Mouse (Mus musculus): ENCODE data around the gene Btg2. TPM values are rescaled to one million over a fixed set of nuclear protein-coding genes. Genes with fewer than 3 reads are reported as not detected.

The Btg2 gene
- polyA plus RNA-seq, 1 experiment from 2014 or later: 6.0 TPM

DNA sequence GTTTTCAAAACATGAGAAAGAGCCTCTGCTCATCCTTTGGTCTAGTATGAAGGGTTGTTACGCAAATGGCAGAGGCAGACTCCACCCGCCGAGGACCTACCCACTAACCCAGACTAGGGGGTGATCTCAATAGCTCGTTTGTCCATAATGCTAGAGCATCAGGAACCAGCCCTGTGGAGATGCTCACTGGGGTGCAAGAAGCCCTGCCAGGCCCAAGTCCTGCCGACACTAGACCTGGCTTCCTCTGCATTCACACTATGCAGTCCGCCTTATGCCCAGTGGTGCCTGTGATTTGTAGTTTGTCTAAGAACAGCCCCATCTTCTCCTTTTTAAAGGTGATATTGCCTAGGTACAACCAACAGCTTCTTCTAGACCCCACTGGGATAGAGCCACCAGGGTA lies 31.5 kb downstream of the Btg2 start:
- WGBS (ENCODE audit: missing documents): 82% methylated on average over 6 of the region's 6 CpGs
- no peak overlapping the region for H3K4me3 ChIP-seq (ENCODE audit: inconsistent target)
- no peak overlapping the region for H3K27ac ChIP-seq
- no peaks in the 10 kb centered on the region for H3K79me2 ChIP-seq (ENCODE audit: inconsistent target)
- H3K36me3 ChIP-seq (ENCODE audit: inconsistent target): no peaks in the 10 kb centered on the region

DNA sequence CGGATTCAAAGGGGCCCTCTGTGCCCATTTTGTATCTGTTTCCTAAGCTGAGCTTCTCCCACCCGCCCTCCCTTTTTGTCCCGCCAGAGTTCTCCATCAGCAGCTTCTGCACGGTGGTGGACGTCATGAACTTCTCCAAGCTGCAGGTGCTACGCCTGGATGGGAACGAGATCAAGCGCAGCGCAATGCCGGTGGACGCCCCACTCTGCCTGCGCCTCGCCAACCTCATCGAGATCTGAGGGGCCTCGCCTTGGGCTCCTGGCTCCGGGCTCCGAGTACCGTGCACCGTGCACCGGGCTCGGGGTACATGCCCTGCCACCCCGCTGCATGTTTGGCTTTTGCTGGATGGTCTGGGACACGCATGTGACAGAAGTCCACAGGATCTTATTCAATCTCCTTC lies 32.5 kb downstream of the Btg2 start:
- Histone ChIP-seq H3K36me3 (ENCODE audit: inconsistent target) (no peaks in the 10 kb centered on the region), H3K27ac (no peak overlapping the region), H3K79me2 (ENCODE audit: inconsistent target) (no peaks in the 10 kb centered on the region), H3K4me3 (ENCODE audit: inconsistent target) (no peak overlapping the region)
- WGBS (ENCODE audit: missing documents): 30% methylated on average over 17 of the region's 23 CpGs

DNA sequence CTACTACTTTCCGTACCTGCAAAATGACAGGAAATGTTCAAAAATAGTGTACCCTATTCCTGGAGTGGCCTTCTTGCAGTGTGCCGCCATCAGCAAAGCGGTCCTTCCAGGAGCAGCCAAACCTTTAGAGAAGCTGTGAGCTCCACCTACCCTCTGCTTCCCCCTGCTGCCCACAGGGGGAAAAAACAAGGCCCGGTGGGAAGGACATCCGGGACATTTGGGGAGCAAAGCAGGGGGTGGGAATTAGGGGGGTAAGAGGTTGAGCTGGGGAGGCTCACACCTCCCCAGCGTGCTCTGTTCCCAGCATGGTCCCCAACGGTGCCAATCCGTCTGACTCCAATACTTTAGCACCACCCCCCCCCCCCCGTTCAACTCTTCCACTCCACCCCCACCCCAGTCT lies 32.9 kb downstream of the Btg2 start:
- Histone ChIP-seq H3K36me3 (ENCODE audit: inconsistent target) (no peaks in the 10 kb centered on the region), H3K79me2 (ENCODE audit: inconsistent target) (no peaks in the 10 kb centered on the region), H3K4me3 (ENCODE audit: inconsistent target) (no peak overlapping the region), H3K27ac (no peak overlapping the region)
- WGBS (ENCODE audit: missing documents): 14% methylated on average over 8 of the region's 9 CpGs

DNA sequence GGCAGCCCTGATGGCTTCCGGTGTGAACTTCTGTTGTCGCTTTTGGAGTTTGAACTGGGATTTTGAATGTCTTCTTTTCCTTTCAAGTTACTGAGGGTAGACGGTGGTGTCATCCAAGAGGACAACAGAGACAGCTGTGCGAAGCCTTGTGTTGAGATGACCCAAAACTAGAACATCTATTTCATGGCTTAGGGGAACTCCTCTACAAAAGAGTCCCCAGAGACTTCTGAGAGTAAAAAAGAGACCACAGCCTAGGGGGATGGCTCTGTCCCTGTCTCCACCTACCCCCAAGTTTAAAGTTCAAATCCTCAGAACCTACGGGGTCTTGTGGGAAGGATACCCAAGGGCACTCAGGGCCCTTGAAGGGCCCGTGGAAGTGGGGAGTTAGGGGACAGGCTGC lies 34.1 kb downstream of the Btg2 start:
- 91% methylated on average over 6 of the region's 6 CpGs for WGBS (ENCODE audit: missing documents)
- no peaks in the 10 kb centered on the region for H3K79me2 ChIP-seq (ENCODE audit: inconsistent target)
- H3K36me3 ChIP-seq (ENCODE audit: inconsistent target): no peaks in the 10 kb centered on the region
- no peak overlapping the region for H3K4me3 ChIP-seq (ENCODE audit: inconsistent target)
- H3K27ac ChIP-seq: no peak overlapping the region

DNA sequence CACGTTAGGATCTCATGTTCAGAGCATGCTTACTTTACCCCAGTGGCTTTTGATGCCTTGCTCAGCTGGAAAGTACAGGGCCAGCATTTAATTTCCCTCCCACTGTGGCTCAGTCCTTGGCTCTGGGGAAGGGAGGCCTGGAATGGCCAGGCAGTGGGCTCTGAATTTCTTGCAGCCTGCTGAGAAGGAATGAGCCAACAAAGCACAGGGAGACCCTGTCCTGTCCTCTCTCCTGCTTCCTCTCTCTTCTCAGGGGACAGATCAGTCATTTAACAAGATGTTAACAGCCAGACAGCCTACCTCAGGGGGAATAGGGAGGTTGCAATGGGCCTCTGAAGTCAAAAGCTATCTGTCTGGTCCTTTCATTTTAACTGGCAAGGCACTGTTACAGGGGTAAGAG lies 36.6 kb downstream of the Btg2 start:
- Histone ChIP-seq H3K27ac (no peak overlapping the region), H3K79me2 (ENCODE audit: inconsistent target) (no peaks in the 10 kb centered on the region), H3K4me3 (ENCODE audit: inconsistent target) (no peak overlapping the region), H3K36me3 (ENCODE audit: inconsistent target) (no peaks in the 10 kb centered on the region)
- 90% methylated on average over 1 of the region's 1 CpGs for WGBS (ENCODE audit: missing documents)

DNA sequence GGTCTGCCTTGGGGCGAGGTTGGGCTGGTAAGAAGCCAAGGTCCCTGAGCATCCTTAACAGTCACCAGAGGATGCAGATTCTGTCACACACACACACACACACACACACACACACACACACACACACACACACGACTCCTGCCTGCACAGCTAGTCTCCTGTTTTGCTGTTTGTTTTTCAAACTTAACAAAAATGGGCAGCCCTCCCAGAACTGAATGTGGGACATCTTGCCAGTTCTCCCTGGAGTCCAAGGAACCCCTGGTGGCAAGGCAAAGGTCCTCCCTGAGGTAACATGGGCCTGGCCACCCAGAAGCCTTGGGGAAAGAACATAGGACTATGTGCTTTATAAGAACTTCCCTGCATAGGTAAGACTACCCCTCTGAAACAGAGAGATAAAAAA lies 37.0 kb downstream of the Btg2 start:
- Histone ChIP-seq H3K4me3 (ENCODE audit: inconsistent target) (no peak overlapping the region), H3K27ac (no peak overlapping the region), H3K36me3 (ENCODE audit: inconsistent target) (no peaks in the 10 kb centered on the region), H3K79me2 (ENCODE audit: inconsistent target) (no peaks in the 10 kb centered on the region)
- WGBS (ENCODE audit: missing documents): no CpG with 5 or more reads among the region's 2 CpGs

DNA sequence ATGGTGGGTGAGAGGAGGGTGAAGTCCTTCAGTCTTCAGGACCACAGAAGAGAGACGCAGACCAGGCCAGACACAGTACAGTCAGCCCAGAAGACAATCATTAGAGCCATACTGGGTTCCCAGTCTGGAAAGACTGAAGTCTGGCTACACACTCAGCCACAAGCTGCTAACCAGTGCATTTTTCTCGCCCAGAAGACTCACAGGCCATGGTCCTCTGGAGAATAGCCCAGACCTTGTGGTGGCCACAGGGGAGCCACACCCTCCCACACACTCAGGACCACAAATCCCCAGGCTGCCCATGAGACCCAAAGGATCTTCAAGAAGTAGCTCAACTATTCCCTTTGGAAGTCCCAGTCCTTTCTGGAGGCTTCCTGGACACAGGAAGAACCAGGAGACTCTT lies 39.6 kb downstream of the Btg2 start:
- Histone ChIP-seq H3K79me2 (ENCODE audit: inconsistent target) (no peaks in the 10 kb centered on the region), H3K36me3 (ENCODE audit: inconsistent target) (no peaks in the 10 kb centered on the region), H3K27ac (no peak overlapping the region), H3K4me3 (ENCODE audit: inconsistent target) (no peak overlapping the region)
- 73% methylated on average over 2 of the region's 2 CpGs for WGBS (ENCODE audit: missing documents)

DNA sequence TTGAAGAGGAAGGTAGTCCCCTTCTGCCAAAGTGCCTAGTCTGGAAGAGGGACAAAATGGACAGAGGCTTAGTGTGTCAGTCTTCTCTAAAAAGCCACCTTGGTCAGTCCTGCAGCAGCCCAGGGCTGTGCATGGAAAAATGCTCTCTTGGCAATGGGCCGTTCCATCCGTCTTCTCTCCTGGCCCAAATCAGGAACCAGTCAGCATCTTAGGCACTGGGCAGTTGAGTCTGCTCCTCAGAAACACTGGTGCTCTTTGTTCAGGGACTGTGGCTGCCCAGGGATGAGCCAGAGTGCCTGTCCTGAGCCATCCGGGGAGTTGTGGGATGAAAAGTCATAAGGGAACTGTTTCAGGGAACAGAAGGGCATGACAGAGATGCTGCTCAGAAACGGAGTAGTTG lies 40.6 kb downstream of the Btg2 start:
- WGBS (ENCODE audit: missing documents): 93% methylated on average over 4 of the region's 4 CpGs
- H3K36me3 ChIP-seq (ENCODE audit: inconsistent target): no peaks in the 10 kb centered on the region
- H3K4me3 ChIP-seq (ENCODE audit: inconsistent target): no peak overlapping the region
- H3K79me2 ChIP-seq (ENCODE audit: inconsistent target): no peaks in the 10 kb centered on the region
- no peak overlapping the region for H3K27ac ChIP-seq

DNA sequence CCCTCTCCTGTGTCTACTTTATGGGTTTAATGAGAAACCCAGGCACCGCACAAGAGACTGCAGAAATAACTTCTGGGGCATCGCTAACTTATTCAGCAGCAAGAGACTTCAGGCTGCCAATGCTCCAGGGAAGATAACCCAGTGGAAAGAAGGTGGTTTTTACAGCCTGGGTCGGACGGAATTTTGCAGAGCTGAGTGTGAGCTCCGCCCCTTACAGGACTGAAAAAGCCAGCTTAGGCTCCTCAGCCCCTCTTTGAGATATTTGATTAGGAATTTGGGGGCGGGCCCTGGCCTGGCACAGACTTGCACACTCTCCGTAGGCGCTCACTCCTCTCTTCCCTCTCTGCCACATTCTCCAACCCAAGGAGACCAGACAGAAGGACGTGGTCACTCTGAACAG lies 41.7 kb downstream of the Btg2 start, which contains the start of gene Fmod:
Fmod (plus strand) TSS at position 83 of the 400 bp plus-strand sequence.
- no peaks in the 10 kb centered on the region for H3K79me2 ChIP-seq (ENCODE audit: inconsistent target)
- 86% methylated on average over 9 of the region's 9 CpGs for WGBS (ENCODE audit: missing documents)
- no peaks in the 10 kb centered on the region for H3K36me3 ChIP-seq (ENCODE audit: inconsistent target)
- H3K4me3 ChIP-seq (ENCODE audit: inconsistent target): no peak within 1 kb of the TSS
- H3K27ac ChIP-seq: no peak within 1 kb of the TSS

DNA sequence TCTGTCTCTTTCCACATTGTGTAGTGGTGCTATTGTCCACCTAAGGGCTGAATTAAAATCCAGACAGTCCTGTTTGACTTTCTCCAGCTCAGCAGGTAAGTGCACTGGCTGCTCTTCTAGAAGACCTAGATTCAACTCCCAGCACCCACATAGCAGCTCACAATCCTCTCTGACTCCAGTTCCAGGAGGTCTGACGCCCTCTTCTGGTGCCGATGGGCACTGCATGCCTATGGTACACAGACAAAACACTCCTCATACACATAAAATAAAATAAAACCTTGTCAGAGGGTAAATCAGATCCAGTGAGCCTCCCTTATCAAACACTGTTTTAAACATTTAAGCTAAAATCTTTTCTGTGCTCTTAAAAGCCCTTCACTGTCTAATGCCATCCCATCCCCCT lies 42.4 kb downstream of the Btg2 start:
- 67% methylated on average over 2 of the region's 2 CpGs for WGBS (ENCODE audit: missing documents)
- Histone ChIP-seq H3K4me3 (ENCODE audit: inconsistent target) (no peak overlapping the region), H3K27ac (no peak overlapping the region), H3K79me2 (ENCODE audit: inconsistent target) (no peaks in the 10 kb centered on the region), H3K36me3 (ENCODE audit: inconsistent target) (no peaks in the 10 kb centered on the region)

DNA sequence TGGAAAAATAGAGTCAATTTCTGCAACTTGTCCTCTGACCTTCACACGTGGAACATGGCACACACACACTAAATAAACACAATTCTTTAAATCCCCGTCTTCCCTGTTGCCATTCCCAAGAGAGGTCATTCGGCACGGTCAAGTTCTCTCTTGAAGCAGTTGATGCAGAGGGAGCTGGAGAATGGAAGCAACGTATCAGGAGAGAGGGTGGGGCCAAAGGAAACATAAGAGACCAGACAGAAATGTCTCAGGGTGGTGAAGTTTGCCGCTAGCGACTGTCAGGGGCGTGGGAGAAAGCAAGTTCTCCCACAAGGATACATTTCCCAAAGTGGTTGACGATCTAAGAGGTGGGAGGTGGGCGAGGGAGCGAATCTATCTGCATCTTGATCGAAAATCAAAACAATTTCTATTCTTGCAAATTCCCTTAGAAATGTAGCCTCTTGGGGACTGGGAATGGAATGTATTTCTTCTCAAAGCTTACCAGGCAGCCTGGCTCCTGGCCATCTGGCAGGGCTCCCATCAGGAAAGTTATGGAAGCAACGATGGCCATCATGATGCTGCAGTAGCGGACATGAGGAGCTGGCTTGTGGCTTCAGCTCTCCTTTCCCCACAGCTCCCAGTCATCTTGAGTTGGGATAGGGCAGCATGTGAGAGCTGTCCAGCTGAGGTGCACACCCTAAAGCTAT lies 50.6 kb downstream of the Btg2 start:
- 93% methylated on average over 14 of the region's 14 CpGs for WGBS (ENCODE audit: missing documents)
- Histone ChIP-seq H3K4me3 (ENCODE audit: inconsistent target) (no peak overlapping the region), H3K27ac (no peak overlapping the region), H3K36me3 (ENCODE audit: inconsistent target) (no peaks in the 10 kb centered on the region), H3K79me2 (ENCODE audit: inconsistent target) (no peaks in the 10 kb centered on the region)

DNA sequence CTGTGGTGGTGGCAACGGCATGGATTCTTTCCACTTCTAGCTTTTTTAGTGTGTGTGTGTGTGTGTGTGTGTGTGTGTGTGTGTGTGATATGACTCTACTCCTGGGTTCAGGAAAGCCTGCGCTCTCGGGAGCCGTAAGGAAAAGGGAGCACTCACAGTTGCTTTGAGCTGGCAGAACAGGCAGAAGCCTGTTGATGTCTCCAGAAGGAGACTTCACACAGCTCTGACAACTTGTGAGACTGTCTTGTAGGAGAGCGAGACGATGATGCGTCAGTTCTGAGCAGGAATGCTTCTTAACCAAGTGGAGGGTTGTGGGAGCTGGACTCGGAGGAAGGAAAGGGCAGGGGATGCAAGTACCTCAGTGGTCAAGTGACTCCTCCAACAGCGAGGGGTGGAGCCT lies 52.2 kb downstream of the Btg2 start:
- H3K79me2 ChIP-seq (ENCODE audit: inconsistent target): no peaks in the 10 kb centered on the region
- WGBS (ENCODE audit: missing documents): 92% methylated on average over 9 of the region's 9 CpGs
- no peak overlapping the region for H3K27ac ChIP-seq
- no peak overlapping the region for H3K4me3 ChIP-seq (ENCODE audit: inconsistent target)
- H3K36me3 ChIP-seq (ENCODE audit: inconsistent target): no peaks in the 10 kb centered on the region

DNA sequence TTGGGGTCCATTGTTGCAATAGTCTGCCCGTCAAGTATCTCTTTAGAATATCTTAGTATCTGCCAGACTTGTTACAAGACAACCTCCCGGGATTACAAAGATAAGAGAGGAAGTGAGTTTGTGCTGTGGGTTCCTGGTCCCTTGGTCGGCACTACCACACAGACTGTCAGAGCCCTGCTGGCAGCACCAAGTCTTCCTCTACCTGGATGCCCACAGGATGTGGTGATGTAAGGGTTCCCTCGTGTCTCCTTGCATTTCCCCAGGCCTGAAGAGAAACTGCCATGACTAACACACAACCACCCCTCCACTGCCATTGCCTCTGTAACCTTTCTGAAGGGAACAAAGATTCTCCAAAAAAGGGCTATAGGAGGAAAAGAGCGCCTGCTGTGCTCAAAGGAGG lies 52.9 kb downstream of the Btg2 start:
- H3K79me2 ChIP-seq (ENCODE audit: inconsistent target): no peaks in the 10 kb centered on the region
- WGBS (ENCODE audit: missing documents): 18% methylated on average over 5 of the region's 5 CpGs
- no peak overlapping the region for H3K4me3 ChIP-seq (ENCODE audit: inconsistent target)
- H3K36me3 ChIP-seq (ENCODE audit: inconsistent target): no peaks in the 10 kb centered on the region
- no peak overlapping the region for H3K27ac ChIP-seq

Measured in macrophage (primary cell).